Mouse (Mus musculus) ovary, postnatal 36 days (tissue): Measurements from ENCODE around the gene Cnot1.
"Not testable (repeated sequence)": the region's sequence is repeated elsewhere in the genome, so short reads cannot be mapped to it uniquely, and the experiment has no call there.

Source experiments
- DNase-seq: peaks from one replicate; pipeline ENCODE4 v3.0.0; 2022; ENCODE audit warnings: low spot score, mixed read lengths

Cnot1 gene

DNA sequence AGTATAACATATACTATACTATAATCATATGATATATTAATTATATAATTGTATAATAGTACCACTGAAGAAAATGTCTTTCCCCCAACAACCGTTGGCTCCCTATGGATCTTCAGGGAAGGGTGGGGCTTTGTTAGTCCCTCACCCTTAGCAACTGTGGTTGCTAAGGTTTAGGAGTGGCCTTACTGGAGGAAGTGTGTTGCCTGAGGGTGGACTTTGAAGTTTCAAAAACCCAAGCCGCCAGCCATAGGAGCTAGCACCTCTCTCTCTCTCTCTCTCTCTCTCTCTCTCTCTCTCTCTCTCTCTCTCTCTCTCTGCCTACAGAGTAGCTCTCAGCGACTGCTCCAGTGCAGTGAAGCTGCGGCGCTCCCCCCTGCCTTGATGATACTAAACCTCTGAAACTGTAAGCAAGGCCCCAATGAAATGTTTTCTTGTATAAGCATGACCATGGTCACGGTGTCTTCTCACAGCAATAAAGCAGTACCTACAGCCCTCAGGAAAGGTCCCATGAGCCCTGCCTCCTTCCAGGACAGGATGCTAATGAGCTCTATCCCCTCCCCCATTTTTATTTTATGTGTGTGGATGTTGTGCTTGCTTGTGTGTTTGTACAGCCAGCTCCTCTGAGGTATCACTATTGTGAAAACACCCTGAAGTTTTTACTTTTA lies 8.9 kb upstream of the Cnot1 start:
- DNase-seq = no peak

GRCm38 (mm10) chr8:95810184-95810591 lies 2.9 kb upstream of the Cnot1 start:
- no peak for DNase-seq

DNA sequence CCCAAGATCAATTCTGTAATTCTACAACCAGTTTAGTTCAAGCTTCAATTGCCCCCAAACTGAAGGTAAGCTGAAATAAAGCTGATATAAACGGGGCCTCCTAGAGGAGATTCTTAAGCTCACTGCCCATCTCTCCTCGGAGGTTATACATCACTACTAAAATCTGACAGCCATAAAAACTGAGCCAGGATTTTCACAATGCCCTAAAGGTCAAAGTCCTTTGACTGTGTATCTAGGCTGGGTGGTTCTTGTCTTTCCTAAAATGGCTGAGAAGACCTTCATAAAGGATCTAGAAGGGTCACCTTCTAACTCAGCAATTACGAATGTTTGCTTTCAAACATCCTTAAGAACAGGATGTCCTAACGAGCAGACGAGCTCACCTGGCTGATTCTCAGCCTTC lies 1.9 kb upstream of the Cnot1 start:
- DNase-seq = no peak

DNA sequence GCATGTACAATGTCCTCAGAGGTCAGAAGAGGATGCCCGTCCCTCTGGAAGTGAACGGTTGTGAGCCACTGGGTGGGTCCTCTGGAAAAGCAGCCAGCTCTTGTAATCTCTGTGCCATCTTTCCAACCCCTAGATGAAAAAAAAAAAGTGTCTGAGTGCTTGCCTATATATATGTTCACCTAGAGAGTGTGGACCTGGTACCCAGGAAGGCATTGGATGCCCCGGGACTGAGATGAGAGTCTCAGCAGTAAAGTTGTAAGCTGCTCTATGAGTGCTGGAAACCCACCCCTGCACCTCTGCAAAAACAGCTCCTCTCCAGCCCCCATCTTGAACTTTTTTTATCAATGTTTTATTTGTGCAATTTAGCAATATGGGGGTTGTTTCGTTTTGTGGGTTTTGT lies 1.4 kb upstream of the Cnot1 start:
- DNase-seq = no peak

DNA sequence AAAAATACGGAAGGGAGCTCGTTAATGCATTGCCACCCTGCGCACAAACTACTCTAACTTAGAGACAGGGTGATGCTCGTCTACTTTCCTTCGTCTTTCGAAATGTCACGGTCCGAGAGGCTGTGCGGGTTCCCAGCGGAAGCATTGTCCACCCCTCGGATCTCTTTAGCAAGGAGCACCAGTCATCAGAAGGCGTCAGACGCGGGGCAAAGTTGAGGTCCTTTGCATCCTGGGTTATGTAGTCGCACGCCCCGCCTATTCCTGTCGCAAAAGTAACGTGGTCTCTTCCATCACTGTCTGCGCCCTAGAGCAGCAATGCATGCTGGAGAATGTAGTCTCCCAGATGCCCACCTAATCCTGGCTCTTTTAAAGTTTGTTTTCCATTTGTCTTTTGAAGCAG lies 597 bp upstream of the Cnot1 start:
- peak; percentile 87 for DNase-seq

- no peak for DNase-seq
Measured at GRCm38 (mm10) chr8:95806461-95807191, 638 bp downstream of the Cnot1 start.

DNA sequence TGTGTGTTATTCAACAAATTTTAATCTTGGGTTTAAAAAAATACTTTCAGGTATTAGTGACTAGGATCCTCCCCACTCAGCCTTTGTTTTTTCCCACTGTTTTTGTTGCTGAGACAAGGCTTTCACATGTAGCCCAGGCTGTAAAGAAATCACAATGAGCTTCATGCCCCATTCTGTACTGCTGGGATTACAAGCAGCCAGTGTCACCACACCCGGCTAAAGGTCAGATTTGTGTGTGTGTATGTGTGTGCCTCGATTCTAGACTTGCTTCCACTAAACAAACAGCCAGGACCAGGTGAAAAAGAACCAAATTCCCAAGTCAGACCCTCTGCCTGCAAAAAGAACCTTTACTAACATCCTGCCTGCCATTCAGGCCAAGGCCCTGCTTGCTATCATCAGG lies 1.8 kb downstream of the Cnot1 start:
- no peak for DNase-seq

DNA sequence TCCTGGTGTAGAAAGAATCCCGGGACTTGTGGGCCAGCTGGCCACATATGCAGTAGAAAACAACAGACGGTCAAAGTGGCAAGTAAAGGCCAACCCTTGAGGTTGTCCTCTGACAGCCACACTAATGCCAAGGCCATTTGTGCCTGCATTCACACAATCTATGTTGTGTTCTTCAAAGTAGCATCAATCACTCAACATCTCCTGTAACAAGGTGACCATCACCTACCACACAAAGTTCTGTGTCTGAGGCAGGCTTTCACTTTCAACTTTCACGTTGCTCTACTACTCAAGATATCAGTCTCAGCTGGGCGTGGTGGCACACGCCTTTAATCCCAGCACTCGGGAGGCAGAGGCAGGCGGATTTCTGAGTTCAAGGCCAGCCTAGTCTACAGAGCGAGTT lies 5.0 kb downstream of the Cnot1 start:
- DNase-seq = no peak

- DNase-seq = no peak
Measured at GRCm38 (mm10) chr8:95801476-95802064, 5.7 kb downstream of the Cnot1 start.

DNA sequence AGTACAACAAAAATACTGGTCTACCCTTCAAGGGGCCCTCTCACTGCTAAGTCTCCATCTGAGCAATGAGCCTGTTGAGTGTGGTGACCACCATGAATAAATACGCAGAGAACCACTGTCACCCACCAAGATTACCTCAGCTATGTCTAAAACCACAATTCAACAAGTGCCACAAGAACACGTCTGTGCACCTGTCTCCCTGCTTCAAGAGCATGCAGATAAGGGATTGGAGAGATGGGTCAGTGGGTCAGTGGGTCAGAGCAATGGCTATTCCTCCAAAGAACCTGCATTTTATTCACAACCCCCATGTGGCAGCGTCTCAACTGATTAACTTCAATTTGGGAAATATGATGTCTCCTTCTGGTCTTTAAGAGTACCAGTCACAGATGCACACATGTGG lies 6.9 kb downstream of the Cnot1 start:
- no peak for DNase-seq

GRCm38 (mm10) chr8:95799891-95800290 lies 7.4 kb downstream of the Cnot1 start:
- DNase-seq = no peak

GRCm38 (mm10) chr8:95799117-95799516 lies 8.1 kb downstream of the Cnot1 start:
- no peak for DNase-seq

GRCm38 (mm10) chr8:95795333-95796061 lies 11.8 kb downstream of the Cnot1 start:
- not testable (repeated sequence) for DNase-seq

- DNase-seq = no peak
Measured at GRCm38 (mm10) chr8:95785591-95785990, 21.7 kb downstream of the Cnot1 start.

GRCm38 (mm10) chr8:95782628-95783027 lies 24.6 kb downstream of the Cnot1 start:
- DNase-seq = no peak

DNA sequence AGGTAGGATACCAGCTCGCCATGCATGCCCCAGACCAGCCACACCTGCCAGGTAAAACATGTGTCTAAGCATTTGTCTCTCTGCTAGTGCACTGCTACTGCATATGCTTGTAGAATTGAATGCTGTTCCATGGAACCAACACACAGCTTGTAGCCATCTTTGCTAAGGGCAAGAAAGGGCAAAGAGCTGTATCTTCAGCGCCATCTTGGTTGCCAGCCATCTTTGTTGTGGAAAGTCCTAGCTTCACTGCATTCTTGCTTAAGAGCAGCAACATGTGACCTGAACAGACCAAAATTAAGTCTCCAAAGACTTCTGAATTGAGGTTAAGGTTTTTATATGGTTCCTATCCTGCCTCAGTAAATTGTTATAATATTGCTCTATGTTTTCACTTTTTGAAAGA lies 25.5 kb downstream of the Cnot1 start:
- DNase-seq = no peak

GRCm38 (mm10) chr8:95781085-95781484 lies 26.2 kb downstream of the Cnot1 start:
- DNase-seq = no peak

- no peak for DNase-seq
Measured at GRCm38 (mm10) chr8:95764133-95764532, 43.1 kb downstream of the Cnot1 start.

DNA sequence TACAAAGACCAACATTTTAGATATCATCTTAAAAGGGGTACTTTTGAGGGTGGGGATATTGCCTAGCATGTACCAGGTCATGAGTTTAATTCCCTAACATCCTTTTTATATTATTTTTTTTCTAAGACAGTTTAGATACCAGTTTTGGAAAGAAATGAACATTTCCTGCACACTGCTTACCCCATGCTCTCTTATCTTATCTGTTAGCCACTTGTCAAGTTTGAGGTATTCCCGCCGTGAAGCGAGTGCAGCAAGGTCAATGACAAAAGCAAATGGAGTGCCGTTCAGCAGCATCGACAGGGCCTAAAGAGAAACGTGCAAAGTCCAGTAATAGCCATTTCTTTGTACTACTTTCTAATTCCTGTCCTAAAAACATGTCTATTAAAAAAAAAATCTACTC lies 46.9 kb downstream of the Cnot1 start:
- no peak for DNase-seq

DNA sequence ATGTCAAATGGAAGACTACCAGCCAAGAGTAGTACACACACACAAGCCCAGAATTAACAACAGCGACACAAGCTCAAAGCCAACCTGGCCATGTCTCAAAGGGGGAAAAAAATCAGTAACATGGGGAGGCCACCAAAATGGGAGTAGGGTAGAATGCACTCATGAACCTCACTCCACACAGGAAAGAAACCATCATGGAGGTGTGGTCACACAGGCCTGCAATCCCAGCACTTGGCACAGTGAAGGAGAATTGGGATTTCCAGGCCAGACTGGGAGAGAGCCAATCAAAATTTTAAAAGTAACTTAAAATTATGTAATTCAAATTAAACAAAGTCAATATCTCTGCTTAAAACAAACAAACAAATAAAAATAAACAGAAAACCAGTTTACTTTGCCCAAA lies 55.3 kb downstream of the Cnot1 start:
- no peak for DNase-seq

- DNase-seq = no peak
Measured at GRCm38 (mm10) chr8:95748028-95748427, 59.2 kb downstream of the Cnot1 start.

GRCm38 (mm10) chr8:95741732-95742131 lies 65.5 kb downstream of the Cnot1 start:
- no peak for DNase-seq

DNA sequence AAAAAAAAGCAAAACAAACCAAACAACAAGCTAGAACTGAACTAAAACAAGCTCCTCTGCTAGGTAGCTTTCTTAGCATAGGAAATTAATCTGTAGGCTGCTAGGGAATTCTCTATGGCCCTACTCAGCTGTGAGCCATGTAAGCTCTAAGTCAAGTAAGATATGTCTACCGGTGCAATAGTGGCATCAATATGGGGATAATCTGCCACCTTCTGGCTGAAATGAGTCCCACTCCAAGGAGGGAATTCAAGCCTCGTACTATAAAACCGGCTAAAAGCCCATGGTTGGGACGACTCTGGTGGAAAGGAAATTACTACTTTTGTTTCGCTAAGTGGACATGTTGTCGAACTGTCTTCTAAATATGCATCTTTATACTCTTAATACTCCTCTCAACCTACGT lies 68.7 kb downstream of the Cnot1 start:
- DNase-seq = no peak
